Mouse (Mus musculus): Measurements from ENCODE around the gene Cacnb3.

DNA sequence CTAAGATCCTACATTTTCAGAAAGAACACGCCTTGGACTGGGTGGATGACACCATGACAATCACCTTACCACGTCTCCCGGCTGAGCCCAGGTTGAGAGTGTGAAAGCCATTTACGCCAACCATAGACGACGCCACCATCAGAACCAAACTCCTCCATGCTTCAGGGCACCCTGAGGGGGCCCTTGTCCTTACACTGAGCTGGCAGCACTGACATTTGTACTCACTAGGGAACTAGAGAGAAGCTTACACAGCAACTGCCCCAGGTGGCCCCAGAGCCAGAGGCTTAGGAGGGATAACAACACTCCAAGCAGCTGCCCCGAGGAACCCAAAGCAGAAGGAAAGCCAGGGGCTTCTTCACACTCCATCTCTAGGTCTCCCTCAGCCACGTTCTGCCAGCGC is 23.9 kb upstream of the Cacnb3 start:
- TF ChIP-seq EP300 (IDR thresholded peaks at IDR 0.05; ENCODE audit: low read depth): no peak
- TF ChIP-seq CTCF (IDR thresholded peaks at IDR 0.05; ENCODE audit: low read depth): no peak

Measured in heart, postnatal 0 days (tissue).